Mouse (Mus musculus): ENCODE data around the gene Hs2st1.

DNA sequence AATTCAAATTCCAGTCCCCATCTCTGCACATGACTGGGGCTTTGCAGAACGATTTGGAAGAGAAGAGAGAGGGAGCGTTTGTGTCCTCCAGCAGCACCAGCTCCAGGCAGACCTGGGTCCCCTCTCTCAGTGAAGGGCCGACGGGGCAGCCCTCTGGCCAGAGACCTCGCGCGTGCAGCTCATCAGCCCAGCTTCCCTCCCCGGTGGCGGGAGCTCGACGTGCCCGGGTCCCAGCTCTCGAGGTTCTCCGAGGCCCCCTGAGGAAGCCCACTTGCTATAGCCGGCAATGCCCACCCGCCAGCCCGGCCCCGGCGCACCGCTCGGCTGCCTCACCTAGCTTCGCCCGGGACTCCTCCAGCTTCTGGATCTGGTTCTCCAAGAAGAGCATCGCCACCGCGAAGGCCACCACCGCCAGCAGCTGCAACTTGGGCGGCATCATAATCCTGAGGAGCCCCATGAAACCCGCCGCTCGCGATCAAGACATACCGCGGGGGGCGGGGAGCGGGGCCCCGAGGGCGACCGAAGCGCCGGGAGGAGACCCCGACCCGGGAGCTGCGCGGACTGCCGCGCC is 495 bp downstream of the Hs2st1 start:
- no peak for TF ChIP-seq CTCF (conservative IDR thresholded peaks at IDR 0.05; ENCODE audit: insufficient read depth, insufficient read length, low read depth, low read length)
- no peak for TF ChIP-seq POLR2A (IDR thresholded peaks at IDR 0.05; ENCODE audit: low read depth, low read length)

Data from kidney, adult 2 months (tissue).